Mouse (Mus musculus) stomach, embryonic 16.5 days (tissue): Measurements from ENCODE around the gene Wfdc1. TPM values are rescaled to one million over a fixed set of nuclear protein-coding genes. Genes with fewer than 3 reads are reported as not detected.

ENCODE experiments used
- ATAC-seq: fragments of 200-750 bp; cut with Nextera tagmentation; 2 replicates; pipeline ENCODE4 v1.8.0; 2017; ENCODE audit warnings: moderate number of reproducible peaks, moderate TSS enrichment; ENCODE audit not compliant: insufficient read depth, low FRiP score
- H3K27ac ChIP-seq: fragments of 300-500 bp; sonication (generic); 2 replicates; pipeline ENCODE4 v1.5.1; 2014; ENCODE audit warnings: low read length
- H3K27me3 ChIP-seq: fragments of 300-500 bp; sonication (generic); 2 replicates; pipeline ENCODE4 v1.6.1; 2014; ENCODE audit warnings: low read length, control low read depth, mixed read lengths; ENCODE audit not compliant: control insufficient read depth, insufficient read depth
- H3K36me3 ChIP-seq: fragments of 300-500 bp; sonication (generic); 2 replicates; pipeline ENCODE4 v1.6.1; 2014; ENCODE audit warnings: low read length; ENCODE audit not compliant: control insufficient read depth, insufficient read depth
- H3K4me1 ChIP-seq: fragments of 300-500 bp; sonication (generic); 2 replicates; pipeline ENCODE4 v1.6.1; 2014; ENCODE audit warnings: low read length, control low read depth, mixed read lengths; ENCODE audit not compliant: control insufficient read depth, insufficient read depth
- H3K4me2 ChIP-seq: fragments of 300-500 bp; sonication (generic); 2 replicates; pipeline ENCODE4 v1.6.1; 2014; ENCODE audit warnings: low read depth, low read length, mixed read lengths
- H3K4me3 ChIP-seq: fragments of 300-500 bp; sonication (generic); replicated peaks from 2 replicates; pipeline ENCODE4 v1.5.1; 2014; ENCODE audit warnings: mild to moderate bottlenecking, low read length
- H3K9ac ChIP-seq: fragments of 300-500 bp; sonication (generic); 2 replicates; pipeline ENCODE4 v1.6.1; 2014; ENCODE audit warnings: low read length
- H3K9me3 ChIP-seq: fragments of 300-500 bp; sonication (generic); replicated peaks from 2 replicates; pipeline ENCODE4 v1.6.1; 2016; ENCODE audit warnings: low read length, control low read depth; ENCODE audit not compliant: control insufficient read depth
- WGBS: fragments of 180-500 bp; shearing (Covaris S2); extraction: QIAGEN DNeasy Blood & Tissue Kit; methylation state at CpG from one replicate; pipeline ENCODE4 v1.1.7; 2014; 5-methylcytosine and 5-hydroxymethylcytosine counted together
- polyA plus RNA-seq: library from polyadenylated mRNA; unstranded; fragments of >200 nt; fragmentation: Nextera tagmentation; extraction: Ambion mirVana; gene quantifications from 2 replicates; pipeline ENCODE4 v1.2.1, GENCODE M21; 2015

The Wfdc1 gene
- polyA plus RNA-seq, 1 experiment from 2014 or later = 33.9 TPM

- WGBS = 78% methylated on average over 8 of the region's 8 CpGs
- Histone ChIP-seq H3K4me3 (no peak overlapping the region), H3K4me2 (no peak overlapping the region), H3K9ac (no peak overlapping the region), H3K9me3 (no peaks in the 10 kb centered on the region), H3K4me1 (no peaks in the 10 kb centered on the region), H3K27ac (no peak overlapping the region), H3K36me3 (no peaks in the 10 kb centered on the region), H3K27me3 (no peaks in the 10 kb centered on the region)
- ATAC-seq = no peak
Observed at GRCm38 (mm10) chr8:119727093-119727492, 60.9 kb downstream of the Wfdc1 start.

- H3K36me3 ChIP-seq = no peaks in the 10 kb centered on the region
- no peak overlapping the region for H3K9ac ChIP-seq
- no peak overlapping the region for H3K4me2 ChIP-seq
- H3K27ac ChIP-seq = no peak overlapping the region
- H3K9me3 ChIP-seq = no peaks in the 10 kb centered on the region
- H3K4me3 ChIP-seq = no peak overlapping the region
- WGBS = 84% methylated on average over 8 of the region's 8 CpGs
- H3K4me1 ChIP-seq = peaks cover 5% of the 10 kb centered on the region; the same call in 1 of the 2 replicates
- H3K27me3 ChIP-seq = no peaks in the 10 kb centered on the region
- ATAC-seq = no peak
Observed at GRCm38 (mm10) chr8:119728351-119728895, 62.3 kb downstream of the Wfdc1 start.

GRCm38 (mm10) chr8:119732072-119732471, 65.9 kb downstream of the Wfdc1 start:
- Histone ChIP-seq H3K9ac (no peak overlapping the region), H3K36me3 (no peaks in the 10 kb centered on the region), H3K4me2 (no peak overlapping the region), H3K9me3 (no peaks in the 10 kb centered on the region), H3K4me1 (peaks cover 5% of the 10 kb centered on the region; the same call in 1 of the 2 replicates), H3K27ac (no peak overlapping the region), H3K4me3 (no peak overlapping the region), H3K27me3 (no peaks in the 10 kb centered on the region)
- ATAC-seq = no peak
- WGBS = 66% methylated on average over 13 of the region's 13 CpGs

- Histone ChIP-seq H3K4me1 (peaks cover 12% of the 10 kb centered on the region; the same call in 1 of the 2 replicates), H3K4me2 (no peak overlapping the region)
Observed at GRCm38 (mm10) chr8:119736348-119736917, 70.3 kb downstream of the Wfdc1 start.

GRCm38 (mm10) chr8:119737093-119737900, 71.1 kb downstream of the Wfdc1 start:
- no peaks in the 10 kb centered on the region for H3K9me3 ChIP-seq
- no peak overlapping the region for H3K4me3 ChIP-seq
- no peak for ATAC-seq
- 64% methylated on average over 11 of the region's 11 CpGs for WGBS
- H3K27ac ChIP-seq = no peak overlapping the region
- no peak overlapping the region for H3K4me2 ChIP-seq
- H3K36me3 ChIP-seq = no peaks in the 10 kb centered on the region
- peaks cover 12% of the 10 kb centered on the region; the same call in 1 of the 2 replicates for H3K4me1 ChIP-seq
- H3K27me3 ChIP-seq = no peaks in the 10 kb centered on the region
- H3K9ac ChIP-seq = no peak overlapping the region

More at GRCm38 (mm10) chr8:119736348-119736917, 70.3 kb downstream of the Wfdc1 start:
- Histone ChIP-seq H3K27ac (no peak overlapping the region), H3K36me3 (no peaks in the 10 kb centered on the region), H3K4me3 (no peak overlapping the region), H3K9me3 (no peaks in the 10 kb centered on the region), H3K27me3 (no peaks in the 10 kb centered on the region), H3K9ac (no peak overlapping the region)
- WGBS = 84% methylated on average over 10 of the region's 10 CpGs
- no peak for ATAC-seq

Other genes with a start within 250 kb of the Wfdc1 start
- gene Osgin1, start 232.2 kb upstream of the Wfdc1 start, polyA plus RNA-seq = 10.2 and 11.0 TPM in 2 replicates
- 0.74 and 1.5 TPM in 2 replicates for gene Necab2, start 219.6 kb upstream of the Wfdc1 start, polyA plus RNA-seq
- not detected in 2 replicates for gene Slc38a8, start 164.7 kb upstream of the Wfdc1 start, polyA plus RNA-seq
- 108 and 115 TPM in 2 replicates for gene Mbtps1, start 107.6 kb upstream of the Wfdc1 start, polyA plus RNA-seq
- 31.0 and 39.2 TPM in 2 replicates for gene Hsdl1, start 91.2 kb upstream of the Wfdc1 start, polyA plus RNA-seq
- 0.30 and 0.66 TPM in 2 replicates for gene Dnaaf1, start 91.1 kb upstream of the Wfdc1 start, polyA plus RNA-seq
- gene Taf1c, start 61.1 kb upstream of the Wfdc1 start, polyA plus RNA-seq = 11.0 and 11.3 TPM in 2 replicates
- gene Adad2, start 53.6 kb upstream of the Wfdc1 start, polyA plus RNA-seq = 0.06 TPM in 1 of 2 replicates, not detected in the other
- 0.10 and 0.18 TPM in 2 replicates for gene Kcng4, start 30.7 kb upstream of the Wfdc1 start, polyA plus RNA-seq
- gene Atp2c2, start 33.6 kb downstream of the Wfdc1 start, polyA plus RNA-seq = 10.8 and 15.9 TPM in 2 replicates
- 14.5 and 16.5 TPM in 2 replicates for gene Tldc1, start 112.1 kb downstream of the Wfdc1 start, polyA plus RNA-seq
- 144 and 177 TPM in 2 replicates for gene Cotl1, start 174.2 kb downstream of the Wfdc1 start, polyA plus RNA-seq
- gene Klhl36, start 195.9 kb downstream of the Wfdc1 start, polyA plus RNA-seq = 10.7 and 12.7 TPM in 2 replicates
- 118 and 141 TPM in 2 replicates for gene Usp10, start 244.0 kb downstream of the Wfdc1 start, polyA plus RNA-seq
- gene Gm20388, start 244.5 kb downstream of the Wfdc1 start, polyA plus RNA-seq = 7.4 and 11.0 TPM in 2 replicates